Mouse (Mus musculus) mature B cell (primary cell): ENCODE results near the gene Plcb2.

Experiments used
- in situ Hi-C: fragments of 300-500 bp; cut with MboI; formaldehyde crosslinking; loops from 2 replicates; pipeline ENCODE4 v1.14.3; 2019

Plcb2 gene

DNA sequence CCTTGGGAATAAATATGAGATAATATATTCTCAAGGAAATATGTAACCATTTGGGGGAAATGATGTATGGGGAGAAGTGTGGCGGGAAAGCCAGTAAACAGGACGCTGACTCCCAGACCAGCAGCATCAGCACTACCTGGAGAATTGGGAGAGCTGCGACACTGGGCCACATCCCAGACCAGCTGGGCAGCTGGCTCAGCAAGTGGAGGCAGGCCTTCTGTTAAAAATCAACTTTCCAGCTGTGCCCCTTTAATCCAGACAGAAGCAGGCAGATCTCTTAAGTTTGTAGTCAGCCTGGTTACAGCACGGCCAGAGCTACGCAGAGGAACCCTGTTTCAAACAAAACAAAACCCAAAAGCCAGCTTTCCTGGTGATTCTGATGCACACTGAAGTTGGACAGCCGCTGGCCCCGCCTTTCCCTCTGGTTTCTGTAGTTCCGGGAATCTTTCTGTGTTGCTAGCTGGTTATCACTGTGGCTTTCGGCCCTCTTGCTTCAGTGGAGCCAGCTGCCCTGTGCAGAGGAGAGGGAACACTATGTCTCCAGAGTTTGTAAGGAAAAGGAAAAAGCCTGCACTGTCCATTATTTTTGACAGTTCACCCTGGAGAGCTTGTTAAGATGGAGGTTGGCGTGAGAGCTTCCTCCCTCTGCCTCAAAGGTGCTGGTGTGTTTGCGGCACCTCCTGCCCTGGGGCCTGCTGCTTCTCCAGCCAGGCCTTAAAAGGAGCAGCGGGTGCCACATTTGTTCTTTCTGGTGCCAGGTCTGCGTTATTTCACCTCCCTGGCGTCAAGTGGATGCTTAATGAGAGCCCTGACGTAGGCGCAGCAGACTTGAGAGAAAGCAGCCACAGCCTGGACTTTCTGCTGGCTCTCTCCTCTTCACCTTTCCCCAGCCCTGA, 23.9 kb upstream of the Plcb2 start:
- in situ Hi-C loops, result loop anchor here (10.0 to 25.0 kb wide), 2 partner anchors 135 to 267 kb away; no protein-coding TSS in a partner anchor

DNA sequence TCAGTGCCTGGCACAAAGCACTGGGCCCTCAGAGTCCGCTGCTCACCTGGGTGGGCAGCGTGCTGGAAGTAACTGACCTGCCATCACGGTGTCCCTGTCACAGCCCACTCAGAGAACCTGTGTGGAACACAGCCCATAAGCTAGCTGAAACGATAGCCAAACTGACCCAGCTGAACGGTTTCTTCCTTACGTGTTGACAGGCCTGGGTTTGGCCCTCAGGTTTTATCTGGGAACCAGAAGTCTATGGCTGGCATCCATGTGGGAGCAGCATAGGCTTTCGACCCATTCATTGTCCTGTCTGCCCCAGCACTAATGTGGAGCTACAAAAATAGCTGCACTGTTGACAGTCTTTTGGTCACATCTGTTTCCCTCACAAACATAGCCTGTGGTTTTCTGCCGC, 22.2 kb upstream of the Plcb2 start:
- in situ Hi-C loops, result loop anchor here (10.0 to 25.0 kb wide), 2 partner anchors 137 to 266 kb away; no protein-coding TSS in a partner anchor

DNA sequence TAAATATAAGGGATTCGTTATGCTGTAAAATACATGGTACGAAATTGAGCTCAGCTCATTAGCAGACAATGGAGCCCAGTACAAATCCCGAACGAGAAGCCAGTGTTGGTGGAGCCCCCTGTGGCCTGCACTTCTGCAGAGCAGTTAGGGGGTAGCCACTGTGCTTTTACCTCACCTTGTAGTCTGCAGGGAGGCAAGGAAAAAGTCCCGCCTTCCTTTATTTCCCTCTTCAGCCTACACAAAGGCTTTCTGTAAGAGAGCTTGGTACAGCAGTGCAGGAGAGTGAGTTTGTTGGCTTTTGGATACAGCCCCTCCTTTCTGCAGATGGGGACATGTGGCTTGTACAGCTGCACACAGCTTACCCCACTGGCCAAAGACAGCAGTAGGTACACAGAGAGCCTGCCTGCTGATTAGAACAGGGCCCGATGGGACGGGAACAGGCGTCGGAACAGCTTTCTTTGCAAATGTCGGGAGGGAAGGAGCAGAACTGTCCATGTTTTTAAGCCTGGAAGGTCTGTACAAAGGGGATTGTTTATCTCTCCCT, 21.2 kb upstream of the Plcb2 start:
- in situ Hi-C loops, result no loop called here

DNA sequence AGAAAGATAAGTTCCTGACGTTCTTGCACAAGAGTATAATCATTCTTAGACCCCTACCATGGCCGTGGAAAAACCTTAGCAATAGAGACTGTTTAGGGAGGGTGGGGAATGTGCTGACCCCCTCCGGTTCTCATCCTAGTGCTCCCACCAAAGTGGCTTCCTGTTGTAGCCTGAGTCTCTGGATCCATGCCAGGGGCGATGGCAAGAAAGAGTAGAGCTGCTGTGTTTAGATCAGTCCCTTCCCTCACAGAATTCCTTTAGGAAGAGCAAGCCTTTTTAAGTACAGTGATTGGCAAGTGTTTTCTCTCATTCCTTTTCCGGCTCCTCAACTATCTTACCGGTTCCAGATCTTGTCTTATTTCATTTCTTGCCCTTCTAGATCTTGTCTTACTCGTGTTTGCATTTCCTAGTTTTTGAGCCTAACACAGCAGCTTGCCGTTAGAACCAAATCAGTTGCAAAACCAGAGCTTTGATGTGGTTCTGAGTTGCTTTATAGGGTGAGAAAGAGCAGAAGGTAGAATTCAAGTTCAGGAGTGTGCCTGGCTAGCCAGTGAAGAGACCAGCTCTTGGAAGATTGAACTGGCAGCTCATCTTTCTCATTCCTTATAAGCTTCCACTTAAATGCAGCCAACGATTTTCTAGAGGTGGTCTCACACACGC, 19.2 kb upstream of the Plcb2 start:
- in situ Hi-C loops, result no loop called here

DNA sequence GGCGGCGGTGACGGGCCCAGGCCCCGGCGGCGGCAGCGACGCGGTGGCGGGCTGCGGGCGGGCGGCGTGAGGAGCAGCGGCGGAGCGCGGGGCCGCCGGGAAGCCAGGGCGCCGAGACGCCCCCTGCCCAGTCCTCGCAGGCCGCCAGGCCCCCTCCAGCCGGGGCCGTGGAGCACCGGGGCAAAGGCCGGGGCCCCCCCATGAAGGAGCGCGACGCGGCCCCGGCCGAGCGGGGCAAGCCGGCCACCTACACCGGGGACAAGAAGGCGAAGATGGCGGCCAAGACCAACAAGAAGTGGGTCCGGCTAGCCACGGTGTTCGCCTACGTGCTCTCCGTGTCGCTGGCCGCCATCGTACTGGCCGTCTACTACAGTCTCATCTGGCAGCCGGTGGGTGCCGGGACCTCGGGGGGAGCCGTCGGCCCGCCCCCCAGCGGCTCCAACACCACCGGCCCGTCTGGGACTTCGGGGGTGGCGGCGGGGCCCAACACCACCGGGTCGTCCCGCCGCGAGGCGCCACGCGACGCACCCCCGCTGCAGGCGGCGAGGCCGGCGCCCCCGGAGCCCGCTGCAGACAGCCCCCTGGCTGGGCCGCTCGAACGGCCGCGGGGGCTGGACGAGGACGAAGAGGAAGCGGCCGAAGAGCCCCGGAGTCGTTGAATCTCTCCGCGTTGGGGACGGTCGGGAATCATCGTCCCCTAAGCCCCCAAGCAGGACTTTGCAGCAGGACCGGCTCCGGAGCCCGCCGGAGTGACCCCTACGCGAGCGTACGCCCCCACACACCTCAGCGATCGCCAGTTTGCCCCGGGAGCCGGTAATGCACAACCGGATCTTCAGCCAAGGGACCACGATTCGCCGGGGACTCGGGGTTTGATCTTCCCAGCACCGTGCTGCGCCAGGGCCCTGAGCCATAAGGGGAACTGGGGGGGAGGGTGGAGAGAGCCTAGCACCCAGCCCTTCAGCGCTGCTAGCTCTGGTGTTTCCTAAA, 18.0 kb upstream of the Plcb2 start:
- in situ Hi-C loops, result no loop called here

DNA sequence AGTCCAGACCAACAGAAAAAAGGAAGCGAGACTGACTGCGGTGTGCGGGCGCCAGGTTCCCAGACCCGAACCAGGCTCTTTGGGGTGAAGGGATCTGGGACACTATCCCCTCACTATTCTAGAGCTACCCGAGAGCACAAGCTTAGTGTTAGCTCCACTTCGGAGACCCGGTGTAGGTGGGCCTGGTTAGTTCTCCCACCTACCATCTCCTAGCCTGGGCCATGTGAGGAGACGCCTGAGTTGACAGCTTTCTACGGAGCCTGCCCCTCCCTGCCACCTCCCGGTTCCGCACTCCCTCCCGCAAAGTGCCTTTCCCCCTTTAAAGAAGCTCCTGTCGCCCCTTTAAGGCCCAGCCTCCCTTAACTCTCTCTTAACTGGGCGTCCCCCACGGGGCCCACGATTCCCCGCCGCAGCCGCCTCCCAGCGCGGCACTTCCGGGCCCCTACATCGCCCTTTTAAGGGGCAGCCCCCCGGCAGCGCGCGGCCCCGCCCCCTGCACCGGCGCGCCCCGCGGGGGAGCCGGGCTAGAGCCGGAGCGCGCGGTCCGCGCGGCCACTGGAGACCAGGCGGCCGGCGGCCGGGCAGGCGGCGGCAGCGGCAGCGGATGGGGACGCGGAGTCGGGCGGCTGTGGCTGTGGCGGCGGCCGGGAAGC, 17.1 kb upstream of the Plcb2 start, which contains the start of gene Inafm2:
Gene Inafm2, plus strand, starts transcription at position 527 of the 653 bp plus-strand sequence.
- in situ Hi-C loops, result no loop called here

DNA sequence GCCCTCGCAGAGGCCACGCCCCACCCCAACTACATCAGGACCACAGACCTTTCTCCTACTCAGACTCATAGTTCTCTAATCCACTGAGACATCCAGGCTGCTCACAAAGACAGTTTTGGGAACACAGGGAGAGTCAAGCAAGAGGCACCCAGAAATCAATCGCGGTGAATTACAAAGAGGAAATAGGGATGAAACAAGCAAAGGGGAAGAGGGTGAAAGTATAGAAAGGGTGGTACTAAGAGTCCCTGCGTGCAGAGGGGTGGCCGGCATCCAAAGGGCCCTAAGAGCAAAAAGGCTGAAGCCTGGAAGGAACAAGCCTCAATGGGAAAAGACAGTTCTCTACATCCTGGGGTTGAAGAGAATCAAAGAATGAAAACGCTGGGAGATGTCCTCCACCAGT, 16.4 kb upstream of the Plcb2 start:
- in situ Hi-C loops, result no loop called here

DNA sequence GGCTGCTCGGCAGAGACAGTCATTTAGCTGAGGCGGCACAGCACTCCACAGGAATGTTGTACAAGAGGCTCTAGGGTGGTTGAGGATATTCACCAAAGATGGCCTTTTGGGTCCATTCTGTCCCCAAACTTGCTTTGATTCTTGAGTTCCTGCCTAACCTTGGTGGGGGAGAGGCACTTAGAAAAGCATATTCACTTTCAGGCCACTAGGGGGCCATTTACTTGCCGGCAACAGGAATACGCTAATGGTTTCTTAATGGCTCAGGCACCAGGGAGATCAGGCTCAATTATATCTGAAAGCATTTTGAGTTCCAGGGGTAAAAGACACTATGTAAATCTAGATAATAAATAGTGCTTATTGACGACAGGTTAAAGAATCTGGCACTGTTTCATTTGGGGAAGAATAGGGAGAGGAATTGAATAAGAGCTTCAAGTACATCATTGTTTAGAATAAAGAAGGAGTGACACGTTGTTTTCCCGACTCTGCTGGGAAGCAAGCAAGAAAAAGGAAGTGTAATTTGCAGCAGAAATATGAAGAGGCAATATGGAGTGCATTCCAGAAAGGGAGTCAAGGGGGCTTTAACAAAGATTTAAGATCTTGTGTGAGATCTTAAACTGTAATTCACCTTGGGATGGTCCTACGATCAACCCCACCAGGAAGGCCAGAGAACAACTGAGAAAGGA, 15.2 kb upstream of the Plcb2 start:
- in situ Hi-C loops, result no loop called here

DNA sequence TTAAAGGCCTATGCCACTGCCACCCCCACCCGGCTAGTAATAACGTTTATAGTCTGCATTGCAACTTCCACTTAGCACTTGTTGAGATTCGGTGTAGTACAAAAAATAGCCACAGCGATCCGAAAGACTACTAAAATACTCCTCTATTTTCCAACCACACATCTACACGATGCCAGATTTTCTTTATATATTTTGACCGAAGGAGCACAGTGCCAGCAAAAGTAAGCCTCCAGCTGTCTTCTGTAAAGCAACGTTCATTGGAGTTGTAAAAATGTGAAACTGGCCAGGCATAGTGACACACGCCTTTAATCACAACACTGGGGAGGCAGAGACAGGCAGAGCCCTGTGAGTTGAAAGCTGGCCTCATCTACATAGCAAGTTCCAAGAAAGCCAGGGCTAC, 12.9 kb upstream of the Plcb2 start:
- in situ Hi-C loops, result no loop called here

DNA sequence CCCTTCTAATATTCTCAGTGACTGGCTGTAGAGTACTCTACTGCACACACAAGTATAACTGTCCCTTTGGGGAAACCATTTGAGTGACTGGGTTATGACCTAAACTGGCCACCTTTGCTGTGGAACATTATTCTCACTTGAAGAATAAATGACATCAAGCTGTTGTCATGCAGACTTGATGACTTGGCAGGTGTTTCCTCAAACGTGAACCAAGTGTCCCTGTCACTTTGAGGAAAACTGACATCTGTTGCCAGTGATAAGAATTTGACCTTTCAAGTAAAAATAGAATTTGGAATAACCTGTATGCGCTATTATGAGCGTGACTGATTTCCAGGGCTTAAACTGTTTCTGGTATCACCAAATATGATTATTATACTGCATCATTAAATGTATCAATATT, 12.1 kb upstream of the Plcb2 start:
- in situ Hi-C loops, result no loop called here

DNA sequence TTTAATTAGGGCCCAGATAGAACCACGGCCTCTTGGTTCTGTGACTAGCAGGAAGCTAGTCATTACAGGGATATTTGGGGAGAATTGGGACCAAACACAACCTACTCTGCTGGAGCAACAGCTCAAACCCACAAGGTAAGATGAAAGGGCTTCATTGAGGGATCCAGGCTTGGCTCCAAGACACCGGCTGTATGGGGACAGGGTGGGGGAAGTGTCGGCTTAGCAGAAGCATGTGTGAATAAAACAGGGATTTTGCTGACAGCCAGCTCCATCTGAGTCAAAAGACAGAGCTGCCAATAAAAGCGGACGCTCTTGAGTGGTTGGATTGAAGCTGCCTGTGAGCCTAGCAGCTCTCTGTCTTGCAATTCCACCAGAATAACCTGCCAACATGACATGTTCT, 5.1 kb upstream of the Plcb2 start:
- in situ Hi-C loops, result no loop called here

DNA sequence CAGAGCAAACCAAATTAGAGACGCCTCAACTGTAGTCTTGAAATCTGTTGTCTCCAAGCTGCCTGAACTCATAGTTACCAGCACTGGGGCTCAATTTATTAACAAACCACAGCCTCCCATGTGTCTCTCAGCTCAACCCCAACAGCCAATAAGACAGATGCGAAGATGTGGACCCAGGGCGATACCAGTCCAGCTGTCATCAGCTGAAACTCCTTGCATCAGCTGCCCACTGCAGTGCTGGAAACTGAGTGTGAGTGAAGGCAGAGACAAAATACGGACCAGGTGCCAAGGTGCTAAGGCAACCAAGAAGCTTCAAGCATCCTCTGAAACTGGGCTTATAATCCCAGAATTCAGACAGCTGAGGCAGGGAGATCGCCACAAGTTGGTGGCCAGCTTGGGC, 3.7 kb upstream of the Plcb2 start:
- in situ Hi-C loops, result no loop called here

DNA sequence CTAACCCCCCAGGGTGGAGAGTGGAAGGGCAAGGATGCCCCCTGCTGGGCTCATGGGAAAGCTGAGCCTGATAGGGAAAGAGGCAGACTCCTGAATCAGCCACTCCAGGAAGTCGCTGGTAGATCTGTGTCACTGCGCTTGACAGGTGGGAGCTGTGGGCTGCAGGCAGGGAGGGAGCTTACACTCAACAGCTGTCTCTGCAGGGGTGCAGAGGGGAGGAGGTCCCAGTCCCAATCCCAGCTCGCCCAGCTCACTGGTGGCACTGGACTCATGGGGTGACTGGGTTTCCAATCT, 2.3 kb upstream of the Plcb2 start:
- in situ Hi-C loops, result no loop called here

DNA sequence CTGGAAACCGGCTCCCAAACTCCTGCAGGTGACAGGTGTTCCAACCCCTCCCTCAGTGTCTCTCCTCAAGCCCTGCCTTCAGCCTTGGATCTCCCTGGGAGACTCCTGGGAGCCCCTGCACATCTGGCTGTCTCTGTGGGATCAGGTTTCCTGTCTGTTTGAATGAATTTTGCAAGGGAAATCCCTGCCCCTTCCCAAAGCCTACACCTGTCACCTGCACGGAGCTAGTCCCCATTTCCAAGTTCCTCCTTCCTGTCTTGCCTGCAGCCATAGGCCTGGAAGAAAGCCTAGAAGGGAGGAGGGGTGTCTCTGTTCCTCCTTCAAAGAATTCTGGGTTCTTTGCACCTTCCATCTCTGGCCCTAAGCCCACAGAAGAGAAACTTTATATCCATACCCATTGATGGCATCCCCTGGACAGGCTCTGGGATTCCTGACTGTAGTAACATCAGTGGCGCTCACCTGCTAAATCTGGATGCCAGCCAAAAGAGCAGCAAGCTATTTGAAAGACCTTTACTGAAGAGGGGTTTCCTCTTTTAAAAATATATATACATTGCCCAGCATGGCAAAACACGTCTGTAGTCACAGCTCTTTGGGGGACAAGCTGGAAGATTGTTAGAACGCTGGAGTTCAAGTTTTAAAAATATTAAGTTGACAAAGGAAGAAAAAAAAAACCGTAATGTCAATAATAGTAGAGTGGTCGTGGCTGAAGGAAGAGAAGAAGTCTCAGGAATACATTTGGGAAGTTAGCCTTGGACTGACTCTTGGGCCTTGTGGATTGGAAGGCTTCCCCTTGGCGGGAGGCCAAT, 1.8 kb upstream of the Plcb2 start:
- in situ Hi-C loops, result no loop called here

DNA sequence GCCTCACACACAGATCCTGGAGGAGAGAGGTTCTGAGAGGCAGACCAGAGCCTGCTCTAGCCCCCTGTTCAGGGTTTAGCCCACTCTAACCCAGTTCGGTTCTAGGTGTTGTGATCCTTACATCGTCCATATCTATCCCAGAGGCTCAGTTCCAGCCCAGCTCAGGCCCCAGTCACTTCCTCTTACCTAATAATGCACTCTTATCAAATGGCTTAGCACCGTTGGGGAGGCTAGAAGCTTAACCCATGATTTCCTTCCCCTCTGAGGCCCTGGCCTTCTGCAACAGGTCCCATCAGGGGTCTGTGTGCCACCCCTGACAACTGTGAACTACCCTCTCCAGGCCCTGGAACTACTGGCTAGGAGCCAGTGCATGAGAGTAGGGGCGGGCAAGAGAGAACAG, 956 bp upstream of the Plcb2 start:
- in situ Hi-C loops, result no loop called here

DNA sequence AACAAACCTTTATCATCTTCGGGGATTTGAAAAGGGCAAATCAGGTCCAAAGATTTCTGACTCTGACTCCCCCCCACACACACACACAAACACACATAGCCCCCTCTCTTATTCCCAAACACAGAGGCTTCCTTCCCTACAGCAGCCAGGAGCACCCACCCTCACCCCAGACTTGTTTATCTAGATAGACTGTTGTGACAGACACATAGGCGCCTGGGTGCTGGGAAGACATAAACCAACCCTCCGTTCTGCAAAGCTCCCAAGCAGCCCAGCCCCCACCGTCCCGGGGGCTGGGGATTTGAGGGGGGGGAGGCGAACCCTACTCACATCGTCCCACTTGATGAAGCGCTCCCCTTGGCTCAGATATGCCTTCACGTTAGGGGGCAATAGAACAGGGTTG, 327 bp downstream of the Plcb2 start:
- in situ Hi-C loops, result no loop called here

DNA sequence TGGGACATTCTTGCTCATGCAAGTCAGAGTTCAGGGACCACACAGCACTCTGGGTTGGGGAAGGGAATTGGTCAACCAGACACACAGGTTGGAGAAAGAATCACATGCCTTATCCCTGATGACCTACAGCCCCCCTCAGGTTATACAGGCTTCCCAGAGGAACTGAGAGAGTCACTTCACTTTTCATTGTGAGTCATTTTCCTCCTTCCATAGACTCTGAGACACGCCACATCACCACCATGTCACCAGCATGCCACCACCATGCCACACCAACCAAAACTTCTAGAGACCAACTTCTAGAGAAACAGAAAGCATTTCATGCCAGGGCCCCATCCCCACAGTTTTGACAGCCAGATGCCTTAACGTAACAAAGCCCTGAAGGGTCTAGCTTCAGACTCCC, 1.4 kb downstream of the Plcb2 start:
- in situ Hi-C loops, result no loop called here

DNA sequence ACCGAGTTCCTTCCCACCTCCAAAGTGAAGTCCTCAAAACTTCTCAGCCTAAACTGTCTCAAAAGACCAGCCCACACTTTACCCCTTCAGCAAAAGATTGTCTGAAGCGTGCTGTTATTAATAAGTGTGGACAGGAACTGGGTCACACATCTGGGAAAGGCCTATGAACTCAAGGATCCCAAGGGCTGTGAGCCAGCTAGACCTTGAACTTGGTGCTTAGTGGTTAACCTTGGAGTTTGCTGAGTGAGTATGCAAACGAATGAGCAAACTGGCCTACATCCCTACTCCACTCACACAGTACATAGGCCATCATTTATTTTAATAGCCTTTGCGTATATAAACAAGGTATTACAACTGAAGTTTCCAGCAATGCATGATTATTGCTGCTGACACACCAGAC, 2.7 kb downstream of the Plcb2 start:
- in situ Hi-C loops, result no loop called here

DNA sequence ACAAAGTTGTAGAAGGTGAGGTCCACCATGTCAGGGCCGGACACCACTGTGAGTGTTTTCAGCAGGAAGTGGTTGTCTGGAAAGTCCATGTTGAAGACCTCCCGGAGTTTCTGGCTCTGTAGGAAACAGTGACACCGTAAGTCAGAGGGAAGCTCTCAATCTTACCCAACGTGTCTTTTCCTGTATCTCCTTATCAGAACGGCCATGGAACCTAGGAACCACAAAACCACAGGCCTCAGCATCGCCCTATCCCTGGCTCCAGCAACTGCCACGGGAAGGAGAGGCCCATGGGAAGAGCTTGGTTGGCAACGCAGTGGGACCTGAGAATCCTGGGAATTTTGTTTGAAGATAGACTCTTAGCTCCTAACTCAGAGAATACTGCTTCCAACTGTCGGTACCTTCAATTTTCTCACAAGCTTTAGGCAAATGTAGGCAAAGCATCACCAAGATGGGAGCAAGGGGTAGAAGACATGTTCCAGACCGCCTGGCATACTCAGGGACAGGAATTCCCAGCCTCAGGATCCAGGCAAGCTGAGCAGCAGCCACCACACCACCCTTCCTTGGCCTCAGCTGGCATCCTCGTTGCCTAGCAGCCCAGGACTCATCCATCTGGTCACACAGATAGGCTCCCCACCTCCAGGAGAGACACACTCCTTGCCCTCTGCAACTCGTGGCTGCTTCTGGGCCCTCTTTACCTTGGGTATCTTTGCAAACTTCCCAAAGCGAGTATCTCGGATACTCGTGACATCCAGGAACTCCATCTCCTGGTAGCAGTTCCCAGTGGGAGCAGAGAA, 4.3 kb downstream of the Plcb2 start:
- in situ Hi-C loops, result no loop called here
